Mouse (Mus musculus): ENCODE results near the gene Lrrc30. TPM values are rescaled to one million over a fixed set of nuclear protein-coding genes. Genes with fewer than 3 reads are reported as not detected.
A peak's percentile ranks its signal among the peaks of the same experiment; 100 is the strongest.

Lrrc30 gene
- polyA plus RNA-seq, 1 experiment from 2014 or later, result not detected

- Histone ChIP-seq H3K36me3 (ENCODE audit: control insufficient read depth, insufficient read depth) (no peaks in the 10 kb centered on the region), H3K27me3 (ENCODE audit: control insufficient read depth, insufficient read depth, low read length) (no peaks in the 10 kb centered on the region), H3K4me2 (ENCODE audit: low read depth, low read length) (no peak overlapping the region), H3K9me3 (replicated peaks; ENCODE audit: control insufficient read depth, low read length) (no peaks in the 10 kb centered on the region), H3K9ac (ENCODE audit: low read length) (no peak overlapping the region), H3K4me3 (ENCODE audit: low read length) (no peak overlapping the region), H3K27ac (ENCODE audit: low read length) (no peak overlapping the region), H3K4me1 (ENCODE audit: control insufficient read depth, insufficient read depth, low read length) (peaks cover 7% of the 10 kb centered on the region; the same call in 1 of the 2 replicates)
- 69% methylated on average over 2 of the region's 2 CpGs for WGBS
- ATAC-seq (replicated peaks; ENCODE audit: extremely low read depth, insufficient read depth, low FRiP score), result no peak
These were observed 4.4 kb upstream of the Lrrc30 start for GRCm38 (mm10) chr17:67636951-67637350.

GRCm38 (mm10) chr17:67636304-67636703 lies 3.8 kb upstream of the Lrrc30 start:
- WGBS, result 72% methylated on average over 3 of the region's 3 CpGs
- ATAC-seq (replicated peaks; ENCODE audit: extremely low read depth, insufficient read depth, low FRiP score), result no peak

GRCm38 (mm10) chr17:67629746-67630145 lies 2.8 kb downstream of the Lrrc30 start:
- WGBS, result 82% methylated on average over 3 of the region's 3 CpGs

More at GRCm38 (mm10) chr17:67636304-67636703, 3.8 kb upstream of the Lrrc30 start:
- H3K27ac ChIP-seq (ENCODE audit: low read length), result no peak overlapping the region
- H3K27me3 ChIP-seq (ENCODE audit: control insufficient read depth, insufficient read depth, low read length), result no peaks in the 10 kb centered on the region
- no peaks in the 10 kb centered on the region for H3K36me3 ChIP-seq (ENCODE audit: control insufficient read depth, insufficient read depth)
- H3K9ac ChIP-seq (ENCODE audit: low read length), result no peak overlapping the region
- no peak overlapping the region for H3K4me2 ChIP-seq (ENCODE audit: low read depth, low read length)
- no peak overlapping the region for H3K4me3 ChIP-seq (ENCODE audit: low read length)
- peaks cover 7% of the 10 kb centered on the region; the same call in 1 of the 2 replicates for H3K4me1 ChIP-seq (ENCODE audit: control insufficient read depth, insufficient read depth, low read length)
- H3K9me3 ChIP-seq (replicated peaks; ENCODE audit: control insufficient read depth, low read length), result no peaks in the 10 kb centered on the region

GRCm38 (mm10) chr17:67629211-67629657 lies 3.3 kb downstream of the Lrrc30 start:
- H3K27me3 ChIP-seq (ENCODE audit: control insufficient read depth, insufficient read depth, low read length), result no peaks in the 10 kb centered on the region
- peak overlapping the region; percentile 78 for H3K27ac ChIP-seq (ENCODE audit: low read length)
- WGBS, result 25% methylated on average over 13 of the region's 13 CpGs
- ATAC-seq (replicated peaks; ENCODE audit: extremely low read depth, insufficient read depth, low FRiP score), result peak; percentile 89
- H3K4me1 ChIP-seq (ENCODE audit: control insufficient read depth, insufficient read depth, low read length), result peaks cover 3% of the 10 kb centered on the region
- H3K4me3 ChIP-seq (ENCODE audit: low read length), result no peak overlapping the region
- H3K9me3 ChIP-seq (replicated peaks; ENCODE audit: control insufficient read depth, low read length), result no peaks in the 10 kb centered on the region
- peak overlapping the region; percentile 20; the same call in 1 of the 2 replicates for H3K9ac ChIP-seq (ENCODE audit: low read length)
- no peaks in the 10 kb centered on the region for H3K36me3 ChIP-seq (ENCODE audit: control insufficient read depth, insufficient read depth)
- peak overlapping the region; percentile 5; the same call in 1 of the 2 replicates for H3K4me2 ChIP-seq (ENCODE audit: low read depth, low read length)

More at GRCm38 (mm10) chr17:67629746-67630145, 2.8 kb downstream of the Lrrc30 start:
- no peak for ATAC-seq (replicated peaks; ENCODE audit: extremely low read depth, insufficient read depth, low FRiP score)
- H3K27me3 ChIP-seq (ENCODE audit: control insufficient read depth, insufficient read depth, low read length), result no peaks in the 10 kb centered on the region
- peaks cover 3% of the 10 kb centered on the region for H3K4me1 ChIP-seq (ENCODE audit: control insufficient read depth, insufficient read depth, low read length)
- H3K4me2 ChIP-seq (ENCODE audit: low read depth, low read length), result no peak overlapping the region
- no peaks in the 10 kb centered on the region for H3K36me3 ChIP-seq (ENCODE audit: control insufficient read depth, insufficient read depth)
- H3K9ac ChIP-seq (ENCODE audit: low read length), result no peak overlapping the region
- no peaks in the 10 kb centered on the region for H3K9me3 ChIP-seq (replicated peaks; ENCODE audit: control insufficient read depth, low read length)
- H3K27ac ChIP-seq (ENCODE audit: low read length), result no peak overlapping the region
- no peak overlapping the region for H3K4me3 ChIP-seq (ENCODE audit: low read length)

GRCm38 (mm10) chr17:67628475-67628874 lies 4.0 kb downstream of the Lrrc30 start:
- H3K4me3 ChIP-seq (ENCODE audit: low read length), result no peak overlapping the region
- ATAC-seq (replicated peaks; ENCODE audit: extremely low read depth, insufficient read depth, low FRiP score), result no peak
- H3K27ac ChIP-seq (ENCODE audit: low read length), result peak overlapping the region; percentile 78
- H3K9me3 ChIP-seq (replicated peaks; ENCODE audit: control insufficient read depth, low read length), result no peaks in the 10 kb centered on the region
- H3K4me2 ChIP-seq (ENCODE audit: low read depth, low read length), result no peak overlapping the region
- no peaks in the 10 kb centered on the region for H3K36me3 ChIP-seq (ENCODE audit: control insufficient read depth, insufficient read depth)
- no peaks in the 10 kb centered on the region for H3K27me3 ChIP-seq (ENCODE audit: control insufficient read depth, insufficient read depth, low read length)
- peaks cover 3% of the 10 kb centered on the region for H3K4me1 ChIP-seq (ENCODE audit: control insufficient read depth, insufficient read depth, low read length)
- 87% methylated on average over 15 of the region's 15 CpGs for WGBS
- H3K9ac ChIP-seq (ENCODE audit: low read length), result peak overlapping the region; percentile 20

- Histone ChIP-seq H3K4me2 (ENCODE audit: low read depth, low read length) (no peak overlapping the region), H3K4me3 (ENCODE audit: low read length) (no peak overlapping the region), H3K4me1 (ENCODE audit: control insufficient read depth, insufficient read depth, low read length) (peaks cover 3% of the 10 kb centered on the region), H3K36me3 (ENCODE audit: control insufficient read depth, insufficient read depth) (no peaks in the 10 kb centered on the region), H3K27me3 (ENCODE audit: control insufficient read depth, insufficient read depth, low read length) (no peaks in the 10 kb centered on the region), H3K27ac (ENCODE audit: low read length) (no peak overlapping the region), H3K9ac (ENCODE audit: low read length) (no peak overlapping the region), H3K9me3 (replicated peaks; ENCODE audit: control insufficient read depth, low read length) (no peaks in the 10 kb centered on the region)
- 75% methylated on average over 5 of the region's 5 CpGs for WGBS
- no peak for ATAC-seq (replicated peaks; ENCODE audit: extremely low read depth, insufficient read depth, low FRiP score)
These were observed 7.1 kb downstream of the Lrrc30 start for GRCm38 (mm10) chr17:67625431-67625830.

- Histone ChIP-seq H3K4me2 (ENCODE audit: low read depth, low read length) (no peak overlapping the region), H3K4me1 (ENCODE audit: control insufficient read depth, insufficient read depth, low read length) (no peaks in the 10 kb centered on the region), H3K9ac (ENCODE audit: low read length) (no peak overlapping the region), H3K27ac (ENCODE audit: low read length) (no peak overlapping the region), H3K9me3 (replicated peaks; ENCODE audit: control insufficient read depth, low read length) (no peaks in the 10 kb centered on the region), H3K4me3 (ENCODE audit: low read length) (no peak overlapping the region), H3K27me3 (ENCODE audit: control insufficient read depth, insufficient read depth, low read length) (no peaks in the 10 kb centered on the region), H3K36me3 (ENCODE audit: control insufficient read depth, insufficient read depth) (no peaks in the 10 kb centered on the region)
- no peak for ATAC-seq (replicated peaks; ENCODE audit: extremely low read depth, insufficient read depth, low FRiP score)
- WGBS, result 77% methylated on average over 7 of the region's 7 CpGs
These were observed 13.5 kb downstream of the Lrrc30 start for GRCm38 (mm10) chr17:67619001-67619400.

- no peaks in the 10 kb centered on the region for H3K4me1 ChIP-seq (ENCODE audit: control insufficient read depth, insufficient read depth, low read length)
- no peaks in the 10 kb centered on the region for H3K27me3 ChIP-seq (ENCODE audit: control insufficient read depth, insufficient read depth, low read length)
- H3K4me3 ChIP-seq (ENCODE audit: low read length), result no peak overlapping the region
- ATAC-seq (replicated peaks; ENCODE audit: extremely low read depth, insufficient read depth, low FRiP score), result no peak
- H3K9me3 ChIP-seq (replicated peaks; ENCODE audit: control insufficient read depth, low read length), result no peaks in the 10 kb centered on the region
- no peak overlapping the region for H3K9ac ChIP-seq (ENCODE audit: low read length)
- H3K27ac ChIP-seq (ENCODE audit: low read length), result no peak overlapping the region
- H3K4me2 ChIP-seq (ENCODE audit: low read depth, low read length), result no peak overlapping the region
- no peaks in the 10 kb centered on the region for H3K36me3 ChIP-seq (ENCODE audit: control insufficient read depth, insufficient read depth)
- WGBS, result 66% methylated on average over 4 of the region's 5 CpGs
These were observed 18.1 kb downstream of the Lrrc30 start for GRCm38 (mm10) chr17:67614381-67614780.

- H3K4me3 ChIP-seq (ENCODE audit: low read length), result no peak overlapping the region
- H3K4me1 ChIP-seq (ENCODE audit: control insufficient read depth, insufficient read depth, low read length), result no peaks in the 10 kb centered on the region
- WGBS, result 62% methylated on average over 1 of the region's 1 CpGs
- no peak for ATAC-seq (replicated peaks; ENCODE audit: extremely low read depth, insufficient read depth, low FRiP score)
- H3K36me3 ChIP-seq (ENCODE audit: control insufficient read depth, insufficient read depth), result no peaks in the 10 kb centered on the region
- H3K9me3 ChIP-seq (replicated peaks; ENCODE audit: control insufficient read depth, low read length), result no peaks in the 10 kb centered on the region
- H3K27me3 ChIP-seq (ENCODE audit: control insufficient read depth, insufficient read depth, low read length), result no peaks in the 10 kb centered on the region
- no peak overlapping the region for H3K9ac ChIP-seq (ENCODE audit: low read length)
- H3K4me2 ChIP-seq (ENCODE audit: low read depth, low read length), result no peak overlapping the region
- H3K27ac ChIP-seq (ENCODE audit: low read length), result no peak overlapping the region
These were observed 19.9 kb downstream of the Lrrc30 start for GRCm38 (mm10) chr17:67612576-67612975.

Measured in heart, embryonic 16.5 days (tissue).